Mouse (Mus musculus): ENCODE measurements around the gene Cacng8.

Cacng8 gene

GRCm38 (mm10) chr7:3390413-3391080 lies at the start of gene Cacng8:
Gene Cacng8 (plus strand): TSS chr7:3390683.
- no peak for DNase-seq

DNA sequence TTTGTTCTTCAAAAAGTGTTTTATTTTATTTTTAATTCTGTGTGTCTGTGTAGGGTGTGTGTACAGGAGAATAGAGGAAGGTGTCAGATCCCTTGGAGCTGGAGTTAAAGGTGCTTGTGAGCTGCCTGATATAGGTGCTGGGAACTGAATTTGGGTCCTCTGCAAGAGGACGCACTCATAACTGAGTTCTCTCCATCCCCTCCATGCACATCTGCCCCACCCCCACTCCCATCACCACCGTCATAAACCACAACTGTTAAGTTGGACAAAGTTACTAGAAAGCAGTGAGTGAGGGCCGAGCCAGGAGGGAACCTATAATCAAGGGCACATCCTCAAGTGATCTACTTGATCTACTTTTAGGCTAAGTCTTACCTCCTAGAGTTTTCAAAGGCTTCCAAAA lies 46.6 kb upstream of the Cacng8 start:
- DNase-seq: no peak

DNA sequence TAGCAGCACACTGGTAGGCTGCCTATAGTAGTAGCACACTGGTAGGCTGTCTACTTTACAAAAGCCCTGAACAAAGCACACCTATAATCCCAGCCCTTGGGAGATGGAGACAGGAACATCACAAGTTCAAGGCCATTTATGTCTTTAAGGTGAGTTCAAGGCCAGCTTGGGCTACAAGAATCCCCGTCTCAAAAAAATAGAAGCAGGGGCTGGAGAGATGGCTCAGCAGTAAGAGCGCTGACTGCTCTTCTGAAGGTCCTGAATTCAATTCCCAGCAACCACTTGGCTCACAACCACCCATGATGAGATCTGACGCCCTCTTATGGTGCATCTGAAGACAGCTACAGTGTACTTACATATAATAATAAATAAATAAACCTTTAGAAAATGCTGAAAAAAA lies 45.2 kb upstream of the Cacng8 start:
- DNase-seq: no peak

DNA sequence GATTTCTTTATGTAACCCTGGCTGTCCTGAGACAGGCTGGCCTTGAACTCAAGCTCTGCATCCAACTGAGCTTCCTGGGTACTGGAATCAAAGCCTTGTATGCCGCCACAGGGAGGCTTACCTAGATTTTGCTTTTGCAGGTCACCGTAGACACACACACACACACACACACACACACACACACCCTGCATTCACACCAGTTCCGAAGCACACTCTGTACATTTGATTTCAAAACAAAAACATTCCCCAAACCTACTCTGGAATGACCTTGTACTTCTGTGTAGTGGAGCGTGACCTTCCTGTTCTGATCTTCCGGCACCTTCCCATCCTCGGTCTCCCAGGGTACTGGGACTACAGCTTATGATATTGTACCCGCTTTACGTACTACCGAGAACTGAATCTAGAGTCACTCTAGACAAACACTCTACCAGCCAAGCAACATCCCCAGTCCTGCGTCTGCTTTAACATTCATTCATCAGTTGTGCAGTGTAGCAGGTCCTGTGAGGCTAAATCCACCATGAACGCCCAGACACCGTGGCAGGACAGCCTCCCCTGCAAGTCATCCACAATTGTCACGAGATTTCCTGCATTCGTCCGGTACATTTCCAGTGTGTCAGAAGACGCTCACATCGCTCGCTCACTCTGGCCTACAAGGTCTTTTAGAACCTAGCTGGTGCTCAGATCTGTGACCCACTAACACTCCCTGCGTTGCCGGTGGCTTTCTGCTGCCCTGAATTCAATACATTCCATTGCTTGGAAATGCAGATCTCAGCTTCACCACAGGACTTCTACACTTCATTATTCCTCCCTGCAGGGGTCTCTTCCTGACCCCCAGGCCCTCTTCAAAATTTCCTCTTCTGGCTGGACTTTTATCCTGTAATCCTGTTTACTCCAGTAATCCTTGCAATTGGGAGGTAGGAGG lies 42.9 kb upstream of the Cacng8 start:
- DNase-seq: no peak

DNA sequence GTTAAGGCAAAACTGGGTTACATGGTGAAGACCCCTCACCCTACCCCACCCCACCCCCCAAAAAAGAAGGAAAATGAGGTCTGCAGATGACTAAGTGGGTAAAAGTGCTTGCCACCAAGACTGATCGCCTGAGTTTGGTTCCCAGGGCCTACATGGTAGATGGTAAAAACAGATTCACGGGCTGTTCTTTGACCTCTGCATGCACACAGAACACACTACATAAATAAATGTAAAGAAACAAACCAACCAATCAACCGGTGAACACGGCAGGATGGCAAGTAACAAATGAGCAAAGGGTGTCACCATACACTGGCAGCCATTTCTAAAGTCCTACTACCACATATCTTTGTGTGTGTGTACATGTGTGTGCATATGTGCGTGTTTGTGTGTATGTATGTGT lies 42.2 kb upstream of the Cacng8 start:
- DNase-seq: no peak

GRCm38 (mm10) chr7:3349775-3350174 lies 40.7 kb upstream of the Cacng8 start:
- no peak for DNase-seq

DNA sequence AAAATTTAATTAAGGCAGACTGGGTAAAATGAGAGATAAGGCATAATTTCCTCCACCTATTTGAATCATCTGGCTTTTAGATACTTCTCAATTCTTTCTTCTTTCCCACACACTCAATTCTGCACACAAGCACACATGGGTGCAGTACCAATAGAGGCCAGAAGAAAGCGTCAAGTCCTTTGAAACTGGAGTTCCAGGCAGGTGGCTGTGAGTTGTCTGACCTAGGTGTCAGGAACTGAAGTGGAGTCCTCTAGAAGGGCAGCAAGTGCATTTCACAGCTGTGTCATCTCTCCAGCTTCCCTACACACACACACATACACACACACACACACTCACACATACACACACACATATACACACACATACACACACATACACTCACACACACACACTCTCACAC lies 38.9 kb upstream of the Cacng8 start:
- DNase-seq: no peak

DNA sequence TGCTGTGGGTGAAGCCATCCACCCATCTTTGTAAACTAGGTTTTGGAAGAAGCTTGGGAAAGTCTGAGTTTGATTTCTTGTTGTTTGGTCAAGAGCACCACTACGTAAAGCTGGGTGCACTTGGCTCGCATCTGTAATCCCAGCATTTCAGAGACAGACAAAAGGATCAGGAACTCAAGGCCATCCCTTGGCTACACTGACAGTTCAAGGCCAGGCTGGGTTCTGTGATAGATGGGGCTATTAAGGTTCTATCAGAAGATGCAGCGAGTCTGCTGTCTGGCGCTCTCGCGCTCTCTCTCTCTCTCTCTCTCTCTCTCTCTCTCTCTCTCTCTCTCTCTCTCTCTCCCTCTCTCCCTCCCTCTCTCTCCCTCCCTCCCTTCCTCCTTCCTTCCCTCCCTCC lies 35.6 kb upstream of the Cacng8 start:
- DNase-seq: no peak

DNA sequence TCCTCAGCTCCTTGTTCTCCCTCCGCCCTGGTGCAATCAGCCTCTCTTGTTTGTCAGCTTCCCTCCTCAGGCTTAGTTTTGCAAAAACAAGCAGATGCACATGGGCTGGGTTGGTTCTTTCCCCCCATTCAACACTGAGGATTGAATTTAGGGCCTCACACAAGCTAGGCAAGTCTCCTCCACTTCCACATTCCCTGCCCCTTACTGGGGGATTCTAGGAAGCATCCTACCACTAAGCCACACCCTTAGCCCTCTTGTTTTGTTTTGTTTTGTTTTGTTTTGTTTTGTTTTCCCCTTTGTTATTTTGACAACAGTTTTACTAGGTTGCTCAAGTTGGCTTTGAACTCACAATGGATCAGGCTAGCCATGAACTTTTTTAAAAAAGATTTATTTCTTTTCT lies 29.8 kb upstream of the Cacng8 start:
- DNase-seq: no peak

GRCm38 (mm10) chr7:3365547-3366279 lies 24.8 kb upstream of the Cacng8 start:
- DNase-seq: no peak

GRCm38 (mm10) chr7:3366705-3367516 lies 23.6 kb upstream of the Cacng8 start:
- no peak for DNase-seq

GRCm38 (mm10) chr7:3367569-3367968 lies 22.9 kb upstream of the Cacng8 start:
- no peak for DNase-seq

DNA sequence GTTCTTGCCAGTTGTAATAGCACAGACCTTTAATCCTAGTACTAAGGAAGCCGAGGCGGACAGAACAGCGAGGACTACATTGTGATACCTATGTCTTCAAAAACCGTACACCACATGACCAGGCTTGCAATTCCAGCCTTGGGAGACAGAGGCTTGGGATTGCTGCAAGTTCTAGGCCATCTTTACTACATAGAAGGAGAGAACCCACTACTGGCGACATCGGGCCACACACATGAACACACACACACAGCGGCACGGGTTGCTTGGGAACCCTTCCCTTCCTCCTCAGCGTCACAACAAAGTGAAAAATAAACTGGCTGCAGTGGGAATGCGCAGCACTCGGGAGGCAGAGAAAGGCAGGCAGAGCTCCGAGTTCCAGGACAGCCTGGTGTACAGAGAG lies 22.2 kb upstream of the Cacng8 start:
- no peak for DNase-seq

- no peak for DNase-seq
Observed at GRCm38 (mm10) chr7:3369189-3369588, 21.3 kb upstream of the Cacng8 start.

- DNase-seq: no peak
Observed at GRCm38 (mm10) chr7:3370407-3370806, 20.1 kb upstream of the Cacng8 start.

- no peak for DNase-seq
Observed at GRCm38 (mm10) chr7:3372376-3372775, 18.1 kb upstream of the Cacng8 start.

- DNase-seq: no peak
Observed at GRCm38 (mm10) chr7:3373754-3374153, 16.7 kb upstream of the Cacng8 start.

DNA sequence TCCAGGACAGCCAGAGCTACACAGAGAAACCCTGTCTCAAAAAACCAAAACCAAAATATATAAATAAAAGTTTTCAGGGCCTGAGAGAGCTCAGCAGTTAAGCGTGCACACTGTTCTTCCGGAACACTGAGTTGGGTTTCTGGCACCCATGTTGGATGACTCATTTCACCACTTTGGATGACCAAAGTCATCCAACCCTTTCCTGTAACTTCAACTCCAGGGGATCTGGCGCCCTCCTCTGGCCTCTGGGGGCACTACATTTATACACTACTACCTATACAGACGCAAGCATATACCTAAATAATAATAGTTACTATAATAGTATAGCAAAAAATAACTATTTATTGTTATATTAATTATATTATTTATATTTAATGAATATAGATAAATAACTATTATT lies 13.7 kb upstream of the Cacng8 start:
- no peak for DNase-seq

- no peak for DNase-seq
Observed at GRCm38 (mm10) chr7:3382123-3382522, 8.4 kb upstream of the Cacng8 start.

DNA sequence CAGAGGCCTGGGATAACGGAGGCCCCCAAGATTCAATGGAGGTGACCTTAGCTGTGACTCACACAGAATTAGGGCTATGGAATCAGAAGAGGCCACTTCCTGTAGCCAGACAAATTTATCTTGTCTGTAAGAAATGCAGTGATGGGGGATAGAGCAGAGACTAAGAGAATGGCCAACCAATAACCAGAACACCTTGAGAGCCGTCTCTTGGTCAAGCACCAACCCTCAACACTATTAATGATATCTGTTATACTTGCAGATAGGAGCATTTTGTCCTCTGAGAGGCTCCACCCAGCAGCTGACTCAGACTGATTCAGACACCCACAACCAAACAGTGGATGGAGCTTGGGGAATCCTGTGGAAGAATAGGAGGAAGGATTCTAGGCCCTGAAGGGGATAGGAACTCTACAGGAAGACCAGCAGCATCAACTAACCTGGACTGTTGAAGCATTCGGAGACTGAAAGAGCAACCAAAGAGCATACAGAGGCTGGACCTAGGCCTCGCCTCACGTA lies 5.6 kb upstream of the Cacng8 start:
- no peak for DNase-seq

DNA sequence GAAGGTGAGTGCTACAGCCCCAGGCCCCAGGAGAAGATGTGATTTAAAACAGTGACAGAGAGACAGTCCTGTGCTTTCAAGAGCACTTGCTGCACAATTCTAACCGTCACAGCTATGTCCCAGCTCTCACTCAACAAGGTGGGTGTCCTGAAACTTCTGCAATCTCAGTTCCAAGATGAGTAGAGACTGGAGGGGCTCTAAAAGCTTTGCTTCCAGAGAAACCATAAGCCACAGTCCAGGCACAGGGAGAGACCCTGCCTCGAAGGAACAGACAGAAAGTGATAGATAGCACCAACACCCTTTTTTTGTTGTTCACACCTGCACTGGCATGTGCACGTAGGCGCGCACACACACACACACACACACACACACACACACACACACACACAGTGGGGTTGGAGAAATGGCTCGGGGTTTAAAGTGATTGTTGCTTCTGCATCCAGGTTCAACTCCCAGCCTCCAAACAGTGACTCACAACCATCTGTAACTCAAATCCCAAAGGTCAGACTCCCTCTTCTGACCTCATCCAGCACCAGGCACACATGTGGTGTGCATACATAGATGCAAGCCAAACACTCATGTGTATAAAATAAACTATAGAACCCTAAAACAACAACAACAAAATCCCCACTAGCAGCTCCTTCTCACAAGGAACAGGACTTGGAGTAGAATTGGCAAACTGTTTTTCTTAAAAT lies 4.3 kb upstream of the Cacng8 start:
- no peak for DNase-seq

GRCm38 (mm10) chr7:3387761-3388160 lies 2.7 kb upstream of the Cacng8 start:
- no peak for DNase-seq
